Mouse (Mus musculus) testis, adult 2 months (tissue): ENCODE results near the gene Hoxa7. TPM values are rescaled to one million over a fixed set of nuclear protein-coding genes. Genes with fewer than 3 reads are reported as not detected.

Source experiments
- H3K27ac ChIP-seq: fragments of 200-500 bp; 2 replicates; pipeline ENCODE4 v1.5.1; 2012; ENCODE audit warnings: low read depth, low read length; ENCODE audit not compliant: control insufficient read depth, insufficient read depth
- H3K27me3 ChIP-seq: fragments of 200-500 bp; 2 replicates; pipeline ENCODE4 v1.6.1; 2012; ENCODE audit warnings: mild to moderate bottlenecking, low read length, moderate library complexity; ENCODE audit not compliant: control insufficient read depth, insufficient read depth
- H3K36me3 ChIP-seq: fragments of 200-500 bp; 2 replicates; pipeline ENCODE4 v1.6.1; 2012; ENCODE audit warnings: mild to moderate bottlenecking, low read length; ENCODE audit not compliant: control insufficient read depth, insufficient read depth
- H3K4me1 ChIP-seq: fragments of 200-500 bp; 2 replicates; pipeline ENCODE4 v1.6.1; 2012; ENCODE audit warnings: low read length; ENCODE audit not compliant: control insufficient read depth, insufficient read depth
- H3K4me3 ChIP-seq: fragments of 200-500 bp; 2 replicates; pipeline ENCODE4 v1.5.1; 2012; ENCODE audit warnings: low read depth, mild to moderate bottlenecking, low read length, moderate library complexity, mixed read lengths; ENCODE audit not compliant: control insufficient read depth
- CTCF ChIP-seq: fragments of 200-500 bp; IDR thresholded peaks from 2 replicates; pipeline ENCODE4 v1.5.1; 2012; ENCODE audit warnings: low read depth, mild to moderate bottlenecking, inconsistent platforms, low read length, moderate library complexity; ENCODE audit not compliant: control insufficient read depth, insufficient read depth, insufficient replicate concordance
- POLR2A ChIP-seq: fragments of 200-500 bp; IDR thresholded peaks from 2 replicates; pipeline ENCODE4 v1.6.1; 2012; ENCODE audit warnings: low read depth, mild to moderate bottlenecking, inconsistent platforms, low read length, moderate library complexity; ENCODE audit not compliant: control insufficient read depth
- polyA plus RNA-seq: library from polyadenylated mRNA; depleted of rRNA; stranded (reverse); fragments of >200 nt; gene quantifications from 2 replicates; pipeline ENCODE4 v1.2.3, GENCODE M21; 2012

The Hoxa7 gene
- polyA plus RNA-seq, 1 experiment: 0.72 TPM

DNA sequence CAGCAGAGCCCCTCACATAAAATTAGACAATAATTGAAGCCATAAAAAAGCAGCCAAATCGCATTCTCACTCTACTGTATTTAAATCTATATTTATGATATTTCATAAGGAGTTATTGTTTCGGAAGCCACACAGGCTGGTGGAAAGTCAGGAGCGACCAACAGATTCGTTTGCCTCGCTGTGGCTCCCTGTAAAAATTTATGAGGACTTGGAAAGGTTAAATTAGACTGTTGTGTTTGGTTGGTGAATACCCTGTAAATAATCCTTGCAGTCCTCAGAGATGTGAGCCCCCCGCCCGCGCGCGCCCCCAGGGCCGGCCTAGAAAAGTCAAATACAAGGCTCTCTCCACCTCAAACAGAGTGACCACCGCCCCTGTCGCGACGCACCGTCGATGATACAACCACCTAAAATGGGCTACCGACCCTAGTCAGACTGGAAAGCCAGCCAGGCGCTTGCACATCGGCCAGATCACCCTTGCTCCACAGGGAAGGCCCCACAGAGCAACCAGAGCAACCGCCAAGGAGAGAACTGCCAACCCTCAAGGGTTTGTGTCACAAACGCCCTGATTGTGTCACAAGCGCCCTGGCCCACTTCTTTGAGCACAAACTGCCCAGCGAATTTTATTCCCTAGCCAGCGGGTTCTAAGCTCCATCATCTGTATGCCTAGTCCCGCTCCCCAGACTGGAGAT, 5.1 kb upstream of the Hoxa7 start:
- H3K4me3 ChIP-seq: no peak overlapping the region; the same call in 1 of the 2 replicates
- no peak for TF ChIP-seq CTCF
- TF ChIP-seq POLR2A: no peak
- H3K4me1 ChIP-seq: peaks cover 14% of the 10 kb centered on the region
- H3K36me3 ChIP-seq: no peaks in the 10 kb centered on the region
- peaks cover 25% of the 10 kb centered on the region for H3K27me3 ChIP-seq
- no peak overlapping the region for H3K27ac ChIP-seq

DNA sequence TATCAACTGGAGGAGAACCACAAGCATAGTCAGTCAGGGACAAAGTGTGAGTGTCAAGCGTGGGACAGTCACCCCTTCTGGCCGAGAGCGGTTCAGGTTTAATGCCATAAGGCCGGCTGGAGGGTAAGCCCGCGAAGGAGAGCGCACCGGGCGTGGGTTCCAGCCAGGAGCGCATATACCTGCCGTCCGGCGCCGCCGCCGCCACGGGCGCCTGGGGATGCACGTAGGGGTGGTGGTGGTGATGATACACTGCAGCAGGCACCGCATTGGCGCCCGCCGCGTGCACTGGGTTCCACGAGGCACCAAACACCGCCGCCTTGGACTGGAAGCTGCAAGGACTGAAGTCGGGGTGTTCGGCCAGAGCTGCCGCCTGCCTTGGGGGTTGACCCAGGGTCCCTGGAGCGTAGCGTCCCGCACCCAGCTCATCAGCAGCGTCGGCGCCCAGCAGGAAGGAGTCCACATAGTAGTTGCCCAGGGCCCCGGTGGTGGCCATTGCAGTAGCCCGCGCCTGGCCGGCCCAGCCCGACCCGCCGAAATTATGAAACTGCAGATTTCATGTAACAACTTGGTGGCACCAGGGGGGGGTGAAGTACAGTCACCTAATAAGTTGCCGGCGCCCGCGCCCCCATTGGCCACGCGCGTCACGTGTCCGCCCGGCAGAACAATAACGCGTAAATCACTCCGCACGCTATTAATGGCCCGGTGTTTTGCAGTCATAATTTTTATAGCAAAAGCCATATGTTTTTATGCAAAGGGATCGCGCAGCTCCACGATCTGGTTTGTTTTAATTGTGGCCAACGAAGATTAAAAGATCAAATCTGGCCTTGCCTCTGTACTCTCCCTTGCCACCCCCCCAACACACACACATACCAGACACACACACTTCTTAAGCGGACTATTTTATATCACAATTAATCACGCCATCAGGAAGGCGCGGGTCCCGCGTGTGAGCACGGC, 4.2 kb upstream of the Hoxa7 start:
- Histone ChIP-seq H3K27me3 (peaks cover 25% of the 10 kb centered on the region), H3K4me3 (peak overlapping the region; percentile 19), H3K4me1 (peaks cover 20% of the 10 kb centered on the region), H3K27ac (no peak overlapping the region), H3K36me3 (no peaks in the 10 kb centered on the region)
- no peak for TF ChIP-seq POLR2A
- no peak for TF ChIP-seq CTCF

DNA sequence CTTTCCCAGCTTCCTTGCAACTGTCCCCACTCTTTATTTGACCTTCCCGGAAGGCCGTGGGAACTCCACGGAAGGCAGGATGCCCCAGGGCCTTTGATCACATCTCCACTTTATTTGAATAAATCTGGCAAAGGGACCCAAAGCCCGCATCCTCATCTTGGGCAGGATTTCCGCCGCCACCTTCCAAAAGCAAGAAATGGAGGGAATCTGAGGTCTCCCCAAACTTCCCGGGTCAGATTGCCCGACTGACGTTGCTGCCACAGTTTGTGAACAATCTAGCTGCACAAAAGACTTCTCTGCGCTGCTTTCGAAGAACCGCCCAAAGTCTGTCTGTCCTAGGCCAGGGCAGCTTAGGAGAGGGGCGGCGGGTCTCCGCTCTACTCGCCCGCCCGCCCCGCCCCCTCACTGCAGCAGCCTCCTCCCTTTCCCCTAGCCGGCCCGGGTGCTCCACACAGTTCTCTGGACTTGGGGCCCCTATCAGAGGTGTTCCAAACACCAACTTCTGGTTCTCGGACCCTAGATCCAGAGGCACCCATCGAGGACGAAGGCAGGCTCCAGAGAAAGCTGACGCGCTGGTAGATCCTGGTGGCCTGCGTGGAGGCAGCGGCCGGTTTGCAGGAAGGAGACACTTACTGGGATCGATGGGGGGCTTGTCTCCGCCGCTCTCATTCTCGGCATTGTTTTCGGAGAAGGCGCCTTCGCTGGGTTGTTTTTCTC, 3.4 kb upstream of the Hoxa7 start:
- Histone ChIP-seq H3K4me3 (peak overlapping the region; percentile 19), H3K36me3 (no peaks in the 10 kb centered on the region), H3K4me1 (peaks cover 20% of the 10 kb centered on the region), H3K27ac (no peak overlapping the region), H3K27me3 (peaks cover 21% of the 10 kb centered on the region)
- TF ChIP-seq CTCF (no peak), POLR2A (no peak)

DNA sequence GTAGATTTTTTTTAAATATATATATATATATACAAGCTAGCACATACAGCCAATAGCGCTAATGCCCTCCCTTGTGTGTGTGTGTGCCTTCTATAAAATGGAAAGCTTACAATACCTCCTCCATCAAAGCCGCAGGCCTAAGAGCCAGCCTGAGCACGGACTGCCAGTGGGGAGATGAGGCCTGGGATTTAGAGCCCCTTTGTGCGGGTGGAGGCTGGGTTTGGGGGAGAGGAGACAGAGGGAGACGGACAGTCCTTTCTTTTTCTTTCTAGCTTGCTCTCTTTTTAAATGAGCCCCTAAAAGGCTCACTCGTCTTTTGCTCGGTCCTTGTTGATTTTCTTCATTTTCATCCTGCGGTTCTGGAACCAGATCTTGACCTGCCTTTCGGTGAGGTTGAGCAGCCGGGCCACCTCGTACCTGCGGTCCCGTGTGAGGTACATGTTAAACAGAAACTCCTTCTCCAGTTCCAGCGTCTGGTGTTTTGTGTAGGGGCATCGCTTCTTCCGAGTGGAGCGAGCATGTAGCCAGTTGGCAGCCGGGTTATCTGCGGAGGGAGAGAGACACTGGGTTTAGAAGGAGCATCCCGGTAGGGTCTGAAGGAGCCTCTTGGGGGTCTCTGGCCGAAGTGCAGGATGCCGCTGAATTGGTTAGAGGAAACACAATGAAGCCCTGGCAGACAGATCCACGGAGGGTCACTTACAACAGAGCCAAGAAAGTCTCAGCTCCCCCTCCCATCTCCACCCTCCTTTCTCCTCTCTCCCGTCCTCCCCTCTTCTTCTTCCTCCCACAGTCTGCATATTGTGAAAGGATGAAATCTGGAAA, 2.5 kb upstream of the Hoxa7 start:
- H3K36me3 ChIP-seq: no peaks in the 10 kb centered on the region
- peaks cover 19% of the 10 kb centered on the region for H3K27me3 ChIP-seq
- H3K4me1 ChIP-seq: peaks cover 20% of the 10 kb centered on the region
- TF ChIP-seq POLR2A (no peak), CTCF (no peak)
- no peak overlapping the region for H3K4me3 ChIP-seq
- no peak overlapping the region for H3K27ac ChIP-seq

DNA sequence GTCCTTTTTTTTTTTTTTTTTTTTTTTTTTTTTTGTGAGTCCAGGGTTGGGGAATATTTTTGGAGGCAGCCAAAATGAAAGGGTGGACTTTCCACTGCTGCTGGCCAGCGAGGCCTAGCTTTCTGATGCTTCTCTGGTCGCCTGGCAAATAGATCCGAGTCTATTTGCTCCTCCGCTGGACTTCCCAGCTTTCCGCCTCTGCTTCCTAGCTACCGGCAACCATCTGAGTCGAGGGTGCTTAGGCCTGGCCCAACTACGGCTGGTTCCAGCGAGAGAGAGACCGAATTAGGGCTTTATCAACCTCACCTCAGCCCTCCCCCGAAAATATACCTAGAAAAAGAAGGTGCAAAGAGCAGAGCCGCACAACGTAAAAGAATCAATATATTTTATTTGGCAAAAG, 1.1 kb upstream of the Hoxa7 start:
- Histone ChIP-seq H3K27me3 (peaks cover 21% of the 10 kb centered on the region), H3K36me3 (no peaks in the 10 kb centered on the region), H3K4me3 (no peak overlapping the region), H3K27ac (no peak overlapping the region), H3K4me1 (peaks cover 19% of the 10 kb centered on the region)
- TF ChIP-seq POLR2A (no peak), CTCF (no peak)

DNA sequence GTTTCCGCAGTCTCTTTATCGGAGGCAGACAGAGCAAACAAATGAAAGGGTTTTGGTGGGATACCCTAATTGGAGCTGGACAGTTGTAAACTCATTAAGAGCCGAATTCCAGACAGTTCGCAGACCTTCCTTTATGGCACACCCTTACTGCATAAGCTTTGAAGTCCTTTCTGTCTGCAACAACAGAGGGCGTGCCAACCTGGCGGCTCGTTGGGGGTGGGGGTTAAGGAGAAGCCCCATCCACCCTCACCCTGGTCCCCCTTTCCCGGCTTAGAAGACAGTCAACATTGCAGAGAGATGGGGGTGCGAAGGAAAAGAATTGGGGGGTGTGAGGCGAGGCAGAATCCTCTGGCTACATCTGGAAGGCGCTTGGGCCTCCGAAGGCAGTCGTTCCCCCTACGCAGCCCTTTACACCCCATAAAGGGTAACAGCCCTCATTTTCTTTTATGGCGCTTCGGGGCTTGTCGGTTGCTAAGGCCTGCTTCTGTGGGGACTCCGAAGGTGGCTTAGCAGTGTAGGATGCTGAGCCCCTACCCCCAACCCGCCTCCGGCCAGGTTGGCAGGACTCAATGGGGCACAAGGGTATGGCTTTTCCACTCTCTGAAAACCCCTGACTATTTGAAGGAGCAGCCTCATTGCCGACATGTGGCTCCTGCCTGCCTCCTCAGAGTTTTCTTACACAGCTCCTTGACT, 485 bp upstream of the Hoxa7 start:
- no peaks in the 10 kb centered on the region for H3K36me3 ChIP-seq
- peak overlapping the region; percentile 31; the same call in 1 of the 2 replicates for H3K4me3 ChIP-seq
- peaks cover 25% of the 10 kb centered on the region for H3K27me3 ChIP-seq
- TF ChIP-seq POLR2A (no peak), CTCF (no peak)
- H3K27ac ChIP-seq: no peak overlapping the region
- H3K4me1 ChIP-seq: peaks cover 24% of the 10 kb centered on the region
